Mouse (Mus musculus): ENCODE data around the gene Mgat5.

DNA sequence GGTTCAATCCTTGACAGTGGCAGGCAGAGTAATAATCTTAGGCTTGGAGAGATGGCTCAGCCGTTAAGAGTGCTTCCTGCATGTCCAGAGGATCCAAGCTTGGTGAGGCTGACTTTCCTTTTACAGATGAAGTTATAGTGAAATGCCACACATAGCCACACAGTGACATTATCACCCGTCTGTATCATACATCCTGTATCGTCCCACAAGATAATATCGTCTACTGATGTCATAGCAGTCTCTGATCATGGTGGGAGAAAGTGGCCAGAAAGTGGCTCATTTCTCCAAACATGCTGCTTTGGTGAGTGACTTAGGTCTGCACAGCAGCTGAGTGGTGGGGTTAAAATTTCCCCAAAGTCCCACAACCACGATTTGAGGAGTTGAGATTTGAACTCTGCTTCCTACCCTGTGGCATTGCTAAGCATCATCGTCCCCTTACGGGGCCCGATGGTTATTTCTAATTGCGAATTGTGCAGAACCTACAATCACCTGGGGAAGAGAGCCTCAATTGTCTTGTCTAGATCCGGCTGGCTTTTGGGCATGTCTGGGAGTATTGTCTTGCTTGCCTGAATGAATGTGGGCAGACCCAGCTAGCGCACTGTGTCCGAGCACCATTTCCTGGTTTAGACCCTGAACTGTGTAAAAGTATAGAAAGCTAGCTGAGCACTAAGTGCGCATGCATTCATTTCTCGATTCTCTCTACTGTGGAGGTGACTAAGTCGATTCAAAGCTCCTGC is 37.5 kb downstream of the Mgat5 start:
- TF ChIP-seq TAL1 (IDR thresholded peaks at IDR 0.05; ENCODE audit: low read length) (no peak), GATA1 (IDR thresholded peaks at IDR 0.05; ENCODE audit: low read length) (no peak)

Measured in erythroblast, embryonic 14.5 days (primary cell).